Mouse (Mus musculus): ENCODE measurements around the gene 1500011B03Rik. TPM values are rescaled to one million over a fixed set of nuclear protein-coding genes. Genes with fewer than 3 reads are reported as not detected.

Gene 1500011B03Rik
- polyA plus RNA-seq, 1 experiment from 2014 or later = 190 TPM

DNA sequence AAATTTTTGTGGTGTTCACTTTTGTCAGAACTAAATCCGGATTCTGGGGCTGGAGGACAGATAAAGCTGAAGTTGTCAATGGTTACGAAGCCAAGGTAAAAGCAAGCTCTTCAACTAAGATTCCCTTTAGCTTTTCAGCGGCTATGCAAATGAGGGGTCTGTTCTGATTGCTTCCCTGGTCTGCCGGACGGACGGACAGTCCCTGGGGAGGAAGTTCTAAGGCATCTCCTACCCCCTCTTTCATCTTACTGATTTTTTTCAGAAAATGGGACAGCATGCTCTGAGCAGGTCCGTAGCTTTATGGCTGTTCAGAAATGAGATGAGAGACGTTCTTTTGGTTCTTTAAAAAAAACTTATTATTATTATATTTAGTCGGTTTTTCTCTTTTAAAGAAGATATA is 27.6 kb downstream of the 1500011B03Rik start:
- no peak overlapping the region for H3K27ac ChIP-seq
- no peak overlapping the region for H3K4me3 ChIP-seq
- H3K9me3 ChIP-seq = no peaks in the 10 kb centered on the region
- peaks cover 23% of the 10 kb centered on the region for H3K4me1 ChIP-seq
- no peak for ATAC-seq (ENCODE audit: low FRiP score, low read depth)
- 54% methylated on average over 9 of the region's 9 CpGs for WGBS
- no peak overlapping the region for H3K4me2 ChIP-seq (replicated peaks)
- H3K36me3 ChIP-seq = peaks cover 65% of the 10 kb centered on the region
- no peaks in the 10 kb centered on the region for H3K27me3 ChIP-seq (replicated peaks)
- peak overlapping the region; percentile 8; the same call in 1 of the 2 replicates for H3K9ac ChIP-seq

GRCm38 (mm10) chr5:114795231-114795630 is 28.0 kb downstream of the 1500011B03Rik start:
- WGBS = 29% methylated on average over 9 of the region's 9 CpGs
- peak overlapping the region; percentile 8; the same call in 1 of the 2 replicates for H3K9ac ChIP-seq
- peaks cover 23% of the 10 kb centered on the region for H3K4me1 ChIP-seq
- H3K27me3 ChIP-seq (replicated peaks) = no peaks in the 10 kb centered on the region
- H3K9me3 ChIP-seq = no peaks in the 10 kb centered on the region
- H3K4me3 ChIP-seq = no peak overlapping the region
- no peak overlapping the region for H3K4me2 ChIP-seq (replicated peaks)
- peaks cover 63% of the 10 kb centered on the region for H3K36me3 ChIP-seq
- H3K27ac ChIP-seq = no peak overlapping the region
- no peak for ATAC-seq (ENCODE audit: low FRiP score, low read depth)

- H3K4me2 ChIP-seq (replicated peaks) = no peak overlapping the region
- H3K4me1 ChIP-seq = peaks cover 23% of the 10 kb centered on the region
- no peak overlapping the region for H3K27ac ChIP-seq
- H3K27me3 ChIP-seq (replicated peaks) = no peaks in the 10 kb centered on the region
- no peaks in the 10 kb centered on the region for H3K9me3 ChIP-seq
- no peak overlapping the region for H3K4me3 ChIP-seq
- peaks cover 58% of the 10 kb centered on the region for H3K36me3 ChIP-seq
- ATAC-seq (ENCODE audit: low FRiP score, low read depth) = no peak
- WGBS = 61% methylated on average over 4 of the region's 4 CpGs
- H3K9ac ChIP-seq = no peak overlapping the region
Measured at GRCm38 (mm10) chr5:114794609-114795008, 28.7 kb downstream of the 1500011B03Rik start.

- H3K4me2 ChIP-seq (replicated peaks) = no peak overlapping the region
- peaks cover 56% of the 10 kb centered on the region for H3K36me3 ChIP-seq
- H3K4me3 ChIP-seq = no peak overlapping the region
- H3K4me1 ChIP-seq = peaks cover 23% of the 10 kb centered on the region
- H3K27me3 ChIP-seq (replicated peaks) = no peaks in the 10 kb centered on the region
- no peak overlapping the region for H3K9ac ChIP-seq
- no peaks in the 10 kb centered on the region for H3K9me3 ChIP-seq
- H3K27ac ChIP-seq = no peak overlapping the region
- 81% methylated on average over 7 of the region's 7 CpGs for WGBS
- ATAC-seq (ENCODE audit: low FRiP score, low read depth) = no peak
Measured at GRCm38 (mm10) chr5:114793317-114793716, 30.0 kb downstream of the 1500011B03Rik start.

DNA sequence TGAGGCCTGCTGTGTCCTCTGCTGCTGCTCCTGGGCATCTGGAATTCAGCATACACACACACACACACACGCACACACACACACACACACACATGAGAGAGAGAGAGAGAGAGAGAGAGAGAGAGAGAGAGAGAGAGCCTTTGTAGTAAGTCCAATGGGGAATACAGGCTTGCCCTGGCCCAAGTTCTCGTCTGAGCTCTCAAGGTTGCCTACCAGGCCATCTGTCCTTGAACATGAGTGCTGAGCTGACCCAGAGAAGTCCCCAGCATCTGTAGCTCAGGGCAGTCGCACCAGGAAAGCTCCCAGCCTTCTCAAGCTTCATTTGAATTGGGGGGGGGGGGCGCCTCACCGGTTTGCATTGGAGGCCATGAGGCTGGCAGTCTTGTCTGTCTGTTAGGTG is 38.1 kb downstream of the 1500011B03Rik start:
- Histone ChIP-seq H3K27ac (no peak overlapping the region), H3K9ac (no peak overlapping the region)
- 69% methylated on average over 5 of the region's 5 CpGs for WGBS

DNA sequence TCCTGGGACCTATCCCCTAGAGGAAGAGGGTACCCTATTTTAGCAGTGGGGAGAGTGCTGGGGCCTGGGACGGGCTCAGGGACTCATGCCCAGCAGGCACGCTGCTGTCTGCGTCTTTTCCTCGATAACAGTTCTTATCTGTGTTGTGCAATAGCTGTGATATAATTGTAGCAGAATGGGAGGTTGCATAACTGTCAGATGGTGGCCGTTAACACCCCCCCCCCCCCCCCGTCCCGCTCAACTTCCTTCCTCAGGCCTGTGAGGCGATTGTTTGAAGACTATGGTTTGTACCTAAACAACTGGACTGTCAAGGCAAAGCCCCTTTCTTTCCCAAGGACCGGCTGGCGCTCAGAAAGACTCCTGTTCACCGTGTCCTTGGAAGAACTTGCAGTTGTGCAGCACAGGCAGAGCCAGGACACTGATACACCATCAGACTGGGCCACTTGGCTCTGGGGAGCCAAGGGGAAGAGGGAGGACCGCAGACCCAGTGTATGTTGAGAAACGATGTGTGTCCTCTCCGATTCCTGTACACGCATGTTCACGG is 38.6 kb downstream of the 1500011B03Rik start:
- H3K27me3 ChIP-seq (replicated peaks) = no peaks in the 10 kb centered on the region
- no peak overlapping the region for H3K4me3 ChIP-seq
- peaks cover 15% of the 10 kb centered on the region for H3K4me1 ChIP-seq
- 86% methylated on average over 16 of the region's 16 CpGs for WGBS
- no peak for ATAC-seq (ENCODE audit: low FRiP score, low read depth)
- H3K9ac ChIP-seq = no peak overlapping the region
- H3K27ac ChIP-seq = no peak overlapping the region
- no peaks in the 10 kb centered on the region for H3K9me3 ChIP-seq
- H3K4me2 ChIP-seq (replicated peaks) = no peak overlapping the region
- peaks cover 34% of the 10 kb centered on the region for H3K36me3 ChIP-seq

More for the DNA sequence above, 38.1 kb downstream of the 1500011B03Rik start:
- Histone ChIP-seq H3K4me1 (peaks cover 10% of the 10 kb centered on the region), H3K36me3 (peaks cover 34% of the 10 kb centered on the region), H3K27me3 (replicated peaks) (no peaks in the 10 kb centered on the region), H3K9me3 (no peaks in the 10 kb centered on the region), H3K4me3 (no peak overlapping the region), H3K4me2 (replicated peaks) (no peak overlapping the region)
- ATAC-seq (ENCODE audit: low FRiP score, low read depth) = no peak

GRCm38 (mm10) chr5:114783405-114784163 is 39.7 kb downstream of the 1500011B03Rik start:
- no peak overlapping the region for H3K4me2 ChIP-seq (replicated peaks)
- H3K27me3 ChIP-seq (replicated peaks) = no peaks in the 10 kb centered on the region
- 89% methylated on average over 12 of the region's 12 CpGs for WGBS
- no peaks in the 10 kb centered on the region for H3K9me3 ChIP-seq
- no peak overlapping the region for H3K27ac ChIP-seq
- no peak overlapping the region for H3K9ac ChIP-seq
- ATAC-seq (ENCODE audit: low FRiP score, low read depth) = no peak
- peaks cover 25% of the 10 kb centered on the region for H3K36me3 ChIP-seq
- H3K4me3 ChIP-seq = no peak overlapping the region
- H3K4me1 ChIP-seq = peaks cover 15% of the 10 kb centered on the region

GRCm38 (mm10) chr5:114782991-114783390 is 40.3 kb downstream of the 1500011B03Rik start:
- Histone ChIP-seq H3K4me2 (replicated peaks) (no peak overlapping the region), H3K27ac (no peak overlapping the region), H3K9me3 (no peaks in the 10 kb centered on the region), H3K27me3 (replicated peaks) (no peaks in the 10 kb centered on the region), H3K9ac (no peak overlapping the region), H3K36me3 (peaks cover 19% of the 10 kb centered on the region), H3K4me3 (no peak overlapping the region), H3K4me1 (peaks cover 16% of the 10 kb centered on the region)
- WGBS = 91% methylated on average over 9 of the region's 9 CpGs
- ATAC-seq (ENCODE audit: low FRiP score, low read depth) = no peak

DNA sequence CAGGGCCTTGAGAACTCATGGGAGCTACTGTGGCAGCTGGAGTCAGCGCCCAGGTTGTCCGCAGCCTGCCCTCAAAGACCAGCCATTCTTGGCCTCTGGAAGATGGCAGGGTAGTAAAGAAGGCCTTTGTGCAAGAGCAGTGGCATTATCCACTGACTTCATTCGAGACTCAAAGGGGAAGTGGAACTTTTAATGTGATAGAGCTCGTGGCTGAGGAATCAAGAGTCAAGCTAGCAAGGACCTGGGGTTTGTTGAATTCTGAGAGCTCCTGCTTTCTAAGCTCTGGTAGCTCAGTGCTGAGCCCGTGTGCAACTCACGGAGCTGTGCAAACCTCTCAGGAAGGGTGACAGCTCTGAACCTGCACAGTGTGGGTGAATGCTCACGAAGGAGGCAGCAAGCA is 42.4 kb downstream of the 1500011B03Rik start:
- Histone ChIP-seq H3K4me1 (peaks cover 34% of the 10 kb centered on the region), H3K9ac (no peak overlapping the region)
- 79% methylated on average over 7 of the region's 7 CpGs for WGBS

GRCm38 (mm10) chr5:114779956-114780489 is 43.2 kb downstream of the 1500011B03Rik start:
- ATAC-seq (ENCODE audit: low FRiP score, low read depth) = no peak
- H3K36me3 ChIP-seq = no peaks in the 10 kb centered on the region
- H3K9me3 ChIP-seq = no peaks in the 10 kb centered on the region
- H3K4me3 ChIP-seq = no peak overlapping the region
- H3K27ac ChIP-seq = no peak overlapping the region
- H3K9ac ChIP-seq = no peak overlapping the region
- peaks cover 39% of the 10 kb centered on the region for H3K4me1 ChIP-seq
- 81% methylated on average over 7 of the region's 7 CpGs for WGBS
- H3K4me2 ChIP-seq (replicated peaks) = no peak overlapping the region
- no peaks in the 10 kb centered on the region for H3K27me3 ChIP-seq (replicated peaks)

More for the DNA sequence above, 42.4 kb downstream of the 1500011B03Rik start:
- no peak overlapping the region for H3K4me2 ChIP-seq (replicated peaks)
- H3K27me3 ChIP-seq (replicated peaks) = no peaks in the 10 kb centered on the region
- no peak overlapping the region for H3K27ac ChIP-seq
- no peak for ATAC-seq (ENCODE audit: low FRiP score, low read depth)
- H3K36me3 ChIP-seq = no peaks in the 10 kb centered on the region
- no peak overlapping the region for H3K4me3 ChIP-seq
- H3K9me3 ChIP-seq = no peaks in the 10 kb centered on the region

DNA sequence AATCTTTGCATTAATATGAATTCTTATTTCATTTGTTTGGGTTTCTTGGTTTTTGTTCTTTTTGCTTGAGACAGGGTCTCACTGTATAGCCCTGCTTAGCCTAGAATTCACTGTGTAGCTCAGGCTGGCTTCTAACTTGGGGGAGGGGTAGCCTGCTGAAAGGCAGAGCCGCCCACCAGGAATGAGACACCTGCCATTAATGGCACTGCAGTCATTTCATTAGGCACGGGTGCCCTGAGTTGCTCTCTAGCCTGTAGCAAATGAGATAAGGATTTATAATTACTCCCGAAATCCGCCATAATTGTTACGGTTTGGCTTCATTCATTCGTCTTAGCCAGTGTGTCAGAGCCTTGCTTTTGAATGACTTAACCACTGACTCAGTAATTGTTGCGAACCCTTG is 47.1 kb downstream of the 1500011B03Rik start:
- Histone ChIP-seq H3K36me3 (no peaks in the 10 kb centered on the region), H3K4me2 (replicated peaks) (peak overlapping the region; percentile 93), H3K27me3 (replicated peaks) (no peaks in the 10 kb centered on the region), H3K9ac (peak overlapping the region; percentile 13; the same call in 1 of the 2 replicates), H3K27ac (no peak overlapping the region), H3K4me3 (peak overlapping the region; percentile 22), H3K9me3 (no peaks in the 10 kb centered on the region), H3K4me1 (peaks cover 51% of the 10 kb centered on the region)
- ATAC-seq (ENCODE audit: low FRiP score, low read depth) = no peak
- 59% methylated on average over 7 of the region's 7 CpGs for WGBS

DNA sequence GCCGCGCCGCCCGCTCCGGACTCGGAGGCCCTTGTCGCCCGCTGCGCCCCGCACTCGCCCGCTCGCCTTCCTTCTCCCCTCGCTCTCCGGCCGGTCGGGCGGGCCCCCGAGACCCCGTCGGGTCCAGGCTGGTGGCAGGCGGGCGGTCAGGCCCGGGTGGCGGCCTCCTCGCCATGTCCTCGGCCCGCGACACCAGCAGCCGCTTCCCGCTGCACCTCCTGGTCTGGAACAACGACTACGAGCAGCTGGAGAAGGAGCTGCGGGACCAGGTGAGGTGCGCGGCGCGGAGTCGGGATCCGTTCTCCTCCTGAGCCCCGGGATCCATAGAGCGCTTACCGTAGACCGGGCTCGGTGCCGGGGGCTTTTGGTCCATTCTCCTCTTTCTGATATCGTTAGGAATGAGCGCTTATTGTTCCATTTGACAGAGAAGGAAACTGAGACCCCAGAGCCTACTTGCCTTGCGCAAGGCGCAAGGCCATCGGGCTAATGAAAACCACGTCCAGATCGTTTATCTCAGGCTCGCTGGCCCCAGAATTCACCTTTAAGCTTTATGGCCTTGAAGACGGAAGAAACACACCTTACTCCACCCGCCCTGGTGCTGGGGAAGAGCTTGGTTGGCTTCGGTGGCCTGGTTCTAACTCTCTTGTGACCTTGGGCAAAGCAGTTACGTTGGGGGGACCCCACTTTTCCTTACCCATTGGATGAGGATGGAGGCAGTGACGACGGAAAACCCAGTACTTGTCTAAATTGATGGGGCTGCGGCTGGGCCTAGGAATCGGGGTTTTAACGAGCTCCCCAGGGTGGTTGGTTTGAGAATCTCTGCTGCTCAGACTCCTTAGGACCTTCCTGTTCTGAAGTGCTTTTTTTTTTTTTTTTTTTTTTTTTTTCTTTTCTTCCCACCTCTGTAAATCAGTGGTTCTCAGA is 48.0 kb downstream of the 1500011B03Rik start, which contains the start of gene Git2:
TSS of gene Git2 (minus strand) at position 462 of the 924 bp plus-strand sequence.
- Histone ChIP-seq H3K27ac (peak within 1 kb of the TSS; percentile 76), H3K4me3 (peak within 1 kb of the TSS; percentile 100), H3K36me3 (no peaks in the 10 kb centered on the region), H3K4me1 (peaks cover 45% of the 10 kb centered on the region), H3K9me3 (no peaks in the 10 kb centered on the region), H3K4me2 (replicated peaks) (peak within 1 kb of the TSS; percentile 93), H3K27me3 (replicated peaks) (no peaks in the 10 kb centered on the region), H3K9ac (peak within 1 kb of the TSS; percentile 97)
- no peak for ATAC-seq (ENCODE audit: low FRiP score, low read depth)
- WGBS = under 1% methylated on average over 53 of the region's 63 CpGs

Data from neural tube, embryonic 12.5 days (tissue).